Mouse (Mus musculus) ES-Bruce4 (cell line): ENCODE measurements around the gene Resp18.

Source experiments
- CTCF ChIP-seq: IDR thresholded peaks from one replicate; pipeline ENCODE4 v1.8.1; 2011; ENCODE audit warnings: low read depth, low read length
- EP300 ChIP-seq: IDR thresholded peaks from 2 replicates; pipeline ENCODE4 v1.6.1; 2011; ENCODE audit warnings: low read depth, low read length; ENCODE audit not compliant: insufficient read depth

DNA sequence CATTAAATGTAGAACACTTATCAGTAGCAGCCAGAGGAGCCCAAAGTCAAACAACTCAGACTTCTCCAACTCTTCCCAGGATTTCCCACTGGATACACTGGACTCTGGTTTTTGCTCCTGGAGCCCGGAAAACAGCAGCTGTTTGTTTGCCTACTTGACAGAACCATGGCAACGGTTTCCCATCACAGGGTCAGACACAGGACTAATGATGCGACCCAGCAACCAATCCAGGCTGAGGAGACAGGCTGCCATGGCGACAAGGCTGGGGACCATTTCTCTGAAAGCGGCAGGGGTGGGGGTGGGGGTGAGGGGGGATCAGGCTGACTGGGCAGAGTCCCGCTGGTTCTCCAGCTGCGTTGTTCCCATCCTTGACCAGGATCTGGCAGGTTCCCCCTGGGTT is 11.2 kb upstream of the Resp18 start:
- TF ChIP-seq EP300 (no peak), CTCF (no peak)
